Comparison of ENCODE assay signal across 14 mouse cellular contexts in genomic region chr10:71007956-71008355, GRCm38 (mm10).
DNase-seq lines count a peak whose midpoint lies in the region; ATAC-seq and TF ChIP-seq lines count a peak whose summit lies in the region.
"Had no signal": no experiment of that assay in that cellular context is flagged by ENCODE, and none has a peak within 500 bp of the region (broad histone marks: within the 10 kb centered on the region; RNA-seq: fewer than 3 reads in every experiment).

No protein-coding gene starts in this region.

- H3K9ac ChIP-seq in limb, embryonic 11.5 days (ENCODE audit: low read length) = no peak overlapping the region
- no peak overlapping the region for H3K9ac ChIP-seq in limb, embryonic 14.5 days (ENCODE audit: low read depth, low read length, severe bottlenecking)
- H3K9ac ChIP-seq: limb, embryonic 12.5 days had no signal

- H3K27ac ChIP-seq in limb, embryonic 11.5 days (replicated peaks; ENCODE audit: low read depth, low read length) = no peak overlapping the region
- no peak overlapping the region for H3K27ac ChIP-seq in limb, embryonic 10.5 days
- H3K27ac ChIP-seq in limb, embryonic 14.5 days (replicated peaks; ENCODE audit: low read depth, low read length) = peak overlapping the region; percentile 3; the same call in 1 of the 2 replicates
- H3K27ac ChIP-seq in left cerebral cortex, adult 2 months = no peak overlapping the region
- H3K27ac ChIP-seq: limb, embryonic 12.5 days had no signal

- WGBS in limb, embryonic 11.5 days = 48% methylated on average over 9 of the region's 9 CpGs
- WGBS in limb, embryonic 10.5 days = 74% methylated on average over 9 of the region's 9 CpGs
- 27% methylated on average over 9 of the region's 9 CpGs for WGBS in limb, embryonic 14.5 days

- H3K27me3 ChIP-seq in limb, embryonic 11.5 days (ENCODE audit: control insufficient read depth, insufficient read depth, low read length) = no peaks in the 10 kb centered on the region
- no peaks in the 10 kb centered on the region for H3K27me3 ChIP-seq in limb, embryonic 10.5 days (ENCODE audit: low read depth, poor library complexity, severe bottlenecking)
- no peaks in the 10 kb centered on the region for H3K27me3 ChIP-seq in limb, embryonic 14.5 days (ENCODE audit: control insufficient read depth, insufficient read depth, low read length)
- H3K27me3 ChIP-seq: limb, embryonic 12.5 days; megakaryocyte, embryonic 14.5 days had no signal

- peak; percentile 6 for DNase-seq in adrenal gland, adult 8-10 months
- no peak for DNase-seq in adrenal gland, postnatal 4 days (ENCODE audit: low spot score in 2 of 2)
- DNase-seq in limb, embryonic 11.5 days (ENCODE audit: low spot score) = peak; percentile 48
- no peak for DNase-seq in limb, embryonic 10.5 days (ENCODE audit: low spot score)
- DNase-seq in limb, embryonic 14.5 days (ENCODE audit: low spot score) = peak; percentile 83
- no peak for DNase-seq in right cerebral cortex, postnatal 10 days (ENCODE audit: low spot score in 2 of 2)
- no peak for DNase-seq in left cerebral cortex, adult 2 months (ENCODE audit: extremely low spot score in 1 of 2, low spot score in 2 of 2)
- no peak for DNase-seq in retina, postnatal 1 day
- DNase-seq: cerebellum, postnatal 25 days; kidney, adult 18-20 months; layer of hippocampus, adult 9-11 months had no signal

- H3K36me3 ChIP-seq in limb, embryonic 11.5 days (ENCODE audit: control insufficient read depth, insufficient read depth, low read length) = no peaks in the 10 kb centered on the region
- no peaks in the 10 kb centered on the region for H3K36me3 ChIP-seq in limb, embryonic 10.5 days
- no peaks in the 10 kb centered on the region for H3K36me3 ChIP-seq in limb, embryonic 14.5 days (ENCODE audit: control insufficient read depth, insufficient read depth, low read length)
- H3K36me3 ChIP-seq: limb, embryonic 12.5 days had no signal

- H3K4me1 ChIP-seq in limb, embryonic 11.5 days (ENCODE audit: control insufficient read depth, insufficient read depth, low read length) = no peaks in the 10 kb centered on the region
- peaks cover 6% of the 10 kb centered on the region; the same call in 1 of the 2 replicates for H3K4me1 ChIP-seq in limb, embryonic 10.5 days
- peaks cover 21% of the 10 kb centered on the region for H3K4me1 ChIP-seq in limb, embryonic 14.5 days (ENCODE audit: control insufficient read depth, insufficient read depth, low read length)
- H3K4me1 ChIP-seq: megakaryocyte, embryonic 14.5 days had no signal

- no peaks in the 10 kb centered on the region for H3K9me3 ChIP-seq in limb, embryonic 11.5 days (ENCODE audit: control insufficient read depth, low read length)
- no peaks in the 10 kb centered on the region for H3K9me3 ChIP-seq in limb, embryonic 10.5 days (replicated peaks)
- no peaks in the 10 kb centered on the region for H3K9me3 ChIP-seq in limb, embryonic 14.5 days (ENCODE audit: control insufficient read depth, low read length)
- H3K9me3 ChIP-seq: limb, embryonic 12.5 days had no signal

- TF ChIP-seq POLR2A in limb, embryonic 14.5 days (IDR thresholded peaks at IDR 0.05; ENCODE audit: borderline replicate concordance, extremely low read depth, insufficient read depth, insufficient read length) = no peak

- TF ChIP-seq CTCF in left cerebral cortex, adult 2 months (IDR thresholded peaks at IDR 0.05) = no peak

- H3K4me2 ChIP-seq in limb, embryonic 11.5 days (ENCODE audit: low read depth, severe bottlenecking) = no peak overlapping the region
- H3K4me2 ChIP-seq in limb, embryonic 14.5 days (replicated peaks; ENCODE audit: low read depth, low read length, severe bottlenecking) = no peak overlapping the region
- H3K4me2 ChIP-seq: limb, embryonic 12.5 days had no signal

- no peak overlapping the region for H3K4me3 ChIP-seq in limb, embryonic 11.5 days (ENCODE audit: low read depth, low read length)
- no peak overlapping the region for H3K4me3 ChIP-seq in limb, embryonic 10.5 days
- H3K4me3 ChIP-seq in limb, embryonic 14.5 days (replicated peaks; ENCODE audit: low read length) = no peak overlapping the region
- H3K4me3 ChIP-seq in left cerebral cortex, adult 2 months = no peak overlapping the region
- H3K4me3 ChIP-seq: erythroblast, embryonic 14.5 days; limb, embryonic 12.5 days; megakaryocyte, embryonic 14.5 days had no signal

- intact Hi-C loops in left cerebral cortex, adult 2 months (cut with DNase I) = no loop called here

- ATAC-seq in limb, embryonic 11.5 days (ENCODE audit: insufficient number of reproducible peaks, low FRiP score, low TSS enrichment, low read depth) = no peak
- peak; percentile 64; the same call in 1 of the 2 replicates for ATAC-seq in limb, embryonic 14.5 days (ENCODE audit: low FRiP score, low read depth)

Comparison
In these comparisons a context has a peak if more than half of its experiments do, and no peak if none do; other contexts are left out.
1. DNase-seq: peak in adrenal gland, adult 8-10 months (single experiment), limb, embryonic 11.5 days (single experiment) and limb, embryonic 14.5 days (single experiment); none in adrenal gland, postnatal 4 days (0 of 2), limb, embryonic 10.5 days (single experiment), right cerebral cortex, postnatal 10 days (0 of 2), left cerebral cortex, adult 2 months (0 of 2) and retina, postnatal 1 day (single experiment).